Mouse (Mus musculus) liver, adult 2 months (tissue): ENCODE data around the gene Ppp2r2c. TPM values are rescaled to one million over a fixed set of nuclear protein-coding genes. Genes with fewer than 3 reads are reported as not detected.
A peak's percentile ranks its signal among the peaks of the same experiment; 100 is the strongest.

Experiments
- DNase-seq: peaks from one replicate; pipeline ENCODE4 v3.0.0-alpha.2; 2011; ENCODE audit warnings: low read depth, low spot score; ENCODE audit errors: extremely low read depth
- H3K27ac ChIP-seq: fragments of 200-500 bp; replicated peaks from 2 replicates; pipeline ENCODE4 v1.5.1; 2012; ENCODE audit warnings: low read depth, mild to moderate bottlenecking, control low read depth, inconsistent platforms, low read length; ENCODE audit not compliant: insufficient read depth
- H3K27me3 ChIP-seq: fragments of 200-500 bp; 2 replicates; pipeline ENCODE4 v1.6.1; 2012; ENCODE audit warnings: mild to moderate bottlenecking, moderate library complexity, low read length, inconsistent platforms; ENCODE audit not compliant: control insufficient read depth, insufficient read depth
- H3K36me3 ChIP-seq: fragments of 200-500 bp; 2 replicates; pipeline ENCODE4 v1.6.1; 2012; ENCODE audit warnings: low read length, inconsistent platforms; ENCODE audit not compliant: control insufficient read depth, insufficient read depth
- H3K4me1 ChIP-seq: fragments of 200-500 bp; 2 replicates; pipeline ENCODE4 v1.6.1; 2011; ENCODE audit warnings: low read length; ENCODE audit not compliant: control insufficient read depth, insufficient read depth
- H3K4me3 ChIP-seq: fragments of 200-500 bp; 2 replicates; pipeline ENCODE4 v1.5.1; 2011; ENCODE audit warnings: low read depth, mild to moderate bottlenecking, control low read depth, low read length, moderate library complexity; ENCODE audit not compliant: insufficient read depth
- H3K79me2 ChIP-seq: fragments of 200-500 bp; 2 replicates; pipeline ENCODE4 v1.6.1; 2012; ENCODE audit warnings: inconsistent platforms, mild to moderate bottlenecking, low read length, moderate library complexity; ENCODE audit not compliant: control insufficient read depth, insufficient read depth
- H3K9ac ChIP-seq: fragments of 200-500 bp; 2 replicates; pipeline ENCODE4 v1.6.1; 2012; ENCODE audit warnings: low read depth, mild to moderate bottlenecking, control low read depth, inconsistent platforms, low read length
- CTCF ChIP-seq: fragments of 200-500 bp; IDR thresholded peaks from 2 replicates; pipeline ENCODE4 v1.5.1; 2011; ENCODE audit warnings: low read depth, low read length, control low read depth
- POLR2A ChIP-seq: fragments of 200-500 bp; IDR thresholded peaks from 2 replicates; pipeline ENCODE4 v1.6.1; 2011; ENCODE audit warnings: low read length, control low read depth; ENCODE audit not compliant: insufficient read depth; ENCODE audit errors: extremely low read depth
- WGBS: fragments of 180-500 bp; shearing (Covaris S2); methylation state at CpG from one replicate; pipeline ENCODE4 v1.1.7; 2018; 5-methylcytosine and 5-hydroxymethylcytosine counted together
- polyA plus RNA-seq: library from polyadenylated mRNA; depleted of rRNA; stranded (reverse); fragments of >200 nt; gene quantifications from 2 replicates; pipeline ENCODE4 v1.2.3, GENCODE M21; 2012
- total RNA-seq: library from RNA; depleted of rRNA; stranded (reverse); fragments of >200 nt; gene quantifications from 2 replicates; pipeline ENCODE4 v1.2.3, GENCODE M21; 2014

The Ppp2r2c gene
- total and polyA plus RNA-seq, 2 experiments: under 0.01 TPM; not detected in 1

DNA sequence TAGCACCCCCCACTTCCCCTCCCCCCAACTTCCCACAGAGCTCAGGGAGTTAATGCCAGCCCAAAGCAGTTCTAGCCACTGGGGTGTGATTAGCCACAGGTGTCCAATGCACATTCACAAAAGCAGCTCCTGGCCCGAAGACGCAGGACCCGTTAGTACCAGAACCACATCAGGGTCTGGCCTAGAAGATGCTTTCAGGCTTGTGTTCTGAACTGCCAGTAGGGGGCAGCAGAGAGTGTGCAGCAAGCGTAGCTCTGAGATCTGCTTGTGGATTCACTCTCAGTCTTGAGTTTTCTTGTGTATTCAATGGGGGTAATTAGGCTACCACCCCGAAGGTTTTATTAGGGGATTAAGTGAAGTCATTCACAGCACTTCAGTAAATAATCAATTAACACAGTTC, 78.1 kb downstream of the Ppp2r2c start:
- H3K27me3 ChIP-seq: no peaks in the 10 kb centered on the region
- no peaks in the 10 kb centered on the region for H3K36me3 ChIP-seq
- H3K4me1 ChIP-seq: no peaks in the 10 kb centered on the region
- WGBS: 11% methylated on average over 5 of the region's 5 CpGs
- H3K27ac ChIP-seq: no peak overlapping the region
- no peak overlapping the region for H3K9ac ChIP-seq
- no peak for TF ChIP-seq POLR2A
- peak; percentile 84 for TF ChIP-seq CTCF
- peak; percentile 39 for DNase-seq
- H3K79me2 ChIP-seq: no peaks in the 10 kb centered on the region
- H3K4me3 ChIP-seq: no peak overlapping the region

DNA sequence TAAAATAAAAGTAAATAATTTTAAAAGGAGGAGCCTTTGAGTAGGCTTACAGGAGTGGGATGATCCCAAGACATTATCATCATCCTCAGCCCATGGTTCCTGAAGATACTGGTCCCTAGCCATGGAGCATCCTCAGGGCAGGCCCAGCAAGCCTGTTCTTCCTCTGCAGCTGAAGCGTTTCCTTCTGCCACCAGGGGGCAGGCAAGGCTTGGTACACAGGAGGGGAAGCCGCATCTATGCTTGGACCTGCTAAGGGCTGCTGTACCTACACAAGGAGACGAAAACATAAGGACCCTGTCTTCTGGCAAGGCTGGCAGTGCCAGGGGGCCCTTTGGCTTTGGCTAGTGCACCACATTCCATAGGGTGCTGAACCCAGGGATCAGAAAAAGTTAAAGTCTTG, 80.5 kb downstream of the Ppp2r2c start:
- H3K4me3 ChIP-seq: no peak overlapping the region
- no peaks in the 10 kb centered on the region for H3K36me3 ChIP-seq
- WGBS: 8% methylated on average over 3 of the region's 3 CpGs
- no peak overlapping the region for H3K27ac ChIP-seq
- H3K9ac ChIP-seq: no peak overlapping the region
- no peaks in the 10 kb centered on the region for H3K27me3 ChIP-seq
- TF ChIP-seq POLR2A (no peak), CTCF (peak; percentile 93)
- peak; percentile 20 for DNase-seq
- H3K4me1 ChIP-seq: no peaks in the 10 kb centered on the region
- H3K79me2 ChIP-seq: no peaks in the 10 kb centered on the region

DNA sequence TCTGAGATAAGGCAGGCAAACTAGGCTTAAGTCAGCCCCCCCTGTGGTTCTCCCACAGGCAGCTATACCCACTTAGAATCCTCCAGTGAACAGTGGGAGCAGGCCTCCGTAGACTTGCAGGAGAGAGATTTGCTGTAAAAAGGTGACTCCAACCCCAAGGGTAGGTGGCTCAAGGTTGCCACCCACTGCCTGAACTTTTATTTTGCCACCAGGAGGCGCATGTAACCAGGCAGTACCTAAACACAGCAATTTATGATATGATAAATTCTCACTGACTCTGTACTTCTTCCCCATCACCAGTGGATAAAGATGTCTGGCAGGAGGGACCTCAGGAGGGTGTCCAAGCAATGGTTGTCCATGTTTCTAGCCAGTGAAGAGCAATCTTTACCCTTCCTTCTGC, 82.6 kb downstream of the Ppp2r2c start:
- H3K36me3 ChIP-seq: no peaks in the 10 kb centered on the region
- no peaks in the 10 kb centered on the region for H3K27me3 ChIP-seq
- H3K27ac ChIP-seq: no peak overlapping the region
- no peaks in the 10 kb centered on the region for H3K4me1 ChIP-seq
- DNase-seq: no peak
- no peaks in the 10 kb centered on the region for H3K79me2 ChIP-seq
- 40% methylated on average over 2 of the region's 2 CpGs for WGBS
- H3K9ac ChIP-seq: no peak overlapping the region
- no peak overlapping the region for H3K4me3 ChIP-seq
- TF ChIP-seq POLR2A: no peak
- TF ChIP-seq CTCF: peak; percentile 14; the same call in 1 of the 2 replicates

DNA sequence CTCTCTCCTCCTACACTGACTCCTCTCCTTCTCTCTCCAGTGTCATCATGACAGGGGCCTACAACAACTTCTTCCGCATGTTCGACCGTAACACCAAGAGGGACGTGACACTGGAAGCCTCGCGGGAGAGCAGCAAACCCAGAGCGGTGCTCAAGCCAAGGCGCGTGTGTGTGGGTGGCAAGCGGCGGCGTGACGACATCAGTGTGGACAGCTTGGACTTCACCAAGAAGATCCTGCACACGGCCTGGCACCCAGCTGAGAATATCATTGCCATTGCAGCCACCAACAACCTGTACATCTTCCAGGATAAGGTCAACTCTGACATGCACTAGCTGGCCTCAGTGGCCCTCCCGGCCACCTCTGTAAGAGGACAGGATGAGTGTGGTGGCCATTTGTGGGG, 84.0 kb downstream of the Ppp2r2c start:
- DNase-seq: no peak
- H3K9ac ChIP-seq: no peak overlapping the region
- TF ChIP-seq POLR2A (no peak), CTCF (no peak)
- no peak overlapping the region for H3K4me3 ChIP-seq
- H3K79me2 ChIP-seq: no peaks in the 10 kb centered on the region
- WGBS: 90% methylated on average over 15 of the region's 15 CpGs
- H3K27ac ChIP-seq: no peak overlapping the region
- H3K4me1 ChIP-seq: no peaks in the 10 kb centered on the region
- no peaks in the 10 kb centered on the region for H3K36me3 ChIP-seq
- H3K27me3 ChIP-seq: no peaks in the 10 kb centered on the region

DNA sequence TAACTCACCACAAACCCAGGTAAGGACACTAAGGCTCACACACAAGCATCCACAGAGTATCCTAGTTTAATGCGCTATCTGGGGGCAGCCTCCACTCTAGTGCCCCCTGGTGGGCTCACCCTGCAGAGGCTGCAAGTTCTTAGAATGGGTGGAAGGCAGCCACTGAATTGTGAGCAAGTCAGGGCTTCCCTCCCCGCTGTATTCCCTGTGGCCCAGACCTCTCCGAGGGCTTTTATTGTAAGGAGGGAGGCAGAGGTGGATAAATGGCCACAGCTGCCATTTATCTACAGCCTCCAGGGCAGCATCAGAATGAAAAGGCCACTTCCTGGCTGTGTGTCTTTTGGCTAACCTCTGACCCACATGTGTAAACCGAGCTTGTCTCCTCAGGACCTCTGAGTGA, 87.1 kb downstream of the Ppp2r2c start:
- Histone ChIP-seq H3K27me3 (no peaks in the 10 kb centered on the region), H3K36me3 (no peaks in the 10 kb centered on the region), H3K27ac (no peak overlapping the region), H3K4me1 (no peaks in the 10 kb centered on the region), H3K4me3 (no peak overlapping the region), H3K79me2 (no peaks in the 10 kb centered on the region), H3K9ac (no peak overlapping the region)
- no peak for DNase-seq
- WGBS: 24% methylated on average over 4 of the region's 4 CpGs
- TF ChIP-seq CTCF: peak; percentile 56
- TF ChIP-seq POLR2A: no peak

DNA sequence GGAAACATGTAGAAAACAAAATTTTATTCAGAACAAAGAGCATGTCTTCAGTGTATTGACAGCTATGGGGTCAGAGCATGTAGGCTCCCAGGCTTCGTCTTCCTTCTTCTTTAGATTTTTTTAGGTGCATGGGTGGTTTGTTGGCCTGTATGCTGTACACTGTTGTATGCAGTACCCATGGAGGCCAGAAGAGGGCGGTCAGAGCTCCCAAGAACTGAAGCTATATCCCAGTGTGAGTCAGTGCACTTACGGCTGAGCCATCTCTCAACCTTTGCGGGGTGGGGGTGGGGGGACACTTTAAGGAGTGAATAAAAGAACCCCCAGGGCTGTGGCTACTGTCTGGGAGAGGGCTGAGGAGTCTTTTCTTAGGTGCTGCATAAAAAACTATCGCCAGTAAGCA, 90.5 kb downstream of the Ppp2r2c start:
- TF ChIP-seq POLR2A (no peak), CTCF (peak; percentile 73)
- Histone ChIP-seq H3K4me3 (no peak overlapping the region), H3K9ac (no peak overlapping the region), H3K79me2 (no peaks in the 10 kb centered on the region), H3K27me3 (no peaks in the 10 kb centered on the region), H3K36me3 (no peaks in the 10 kb centered on the region), H3K27ac (no peak overlapping the region), H3K4me1 (no peaks in the 10 kb centered on the region)
- DNase-seq: peak; percentile 36
- WGBS: 27% methylated on average over 5 of the region's 5 CpGs
